Mouse (Mus musculus) C3H10T1/2 (cell line): ENCODE data around the gene Slc51b. TPM values are rescaled to one million over a fixed set of nuclear protein-coding genes. Genes with fewer than 3 reads are reported as not detected.

Experiments used
- polyA plus RNA-seq, 2 experiments: library from polyadenylated mRNA; unstranded; fragments of >200 nt; fragmentation: generic; extraction: Trizol; gene quantifications; one replicate each; pipeline ENCODE4 v1.2.1; 2012; ENCODE audit warnings: missing spikeins in 2 of 2

The Slc51b gene
- polyA plus RNA-seq = under 1 TPM in 1 of 2 experiments, not detected in 1; 0.07 TPM

DNA sequence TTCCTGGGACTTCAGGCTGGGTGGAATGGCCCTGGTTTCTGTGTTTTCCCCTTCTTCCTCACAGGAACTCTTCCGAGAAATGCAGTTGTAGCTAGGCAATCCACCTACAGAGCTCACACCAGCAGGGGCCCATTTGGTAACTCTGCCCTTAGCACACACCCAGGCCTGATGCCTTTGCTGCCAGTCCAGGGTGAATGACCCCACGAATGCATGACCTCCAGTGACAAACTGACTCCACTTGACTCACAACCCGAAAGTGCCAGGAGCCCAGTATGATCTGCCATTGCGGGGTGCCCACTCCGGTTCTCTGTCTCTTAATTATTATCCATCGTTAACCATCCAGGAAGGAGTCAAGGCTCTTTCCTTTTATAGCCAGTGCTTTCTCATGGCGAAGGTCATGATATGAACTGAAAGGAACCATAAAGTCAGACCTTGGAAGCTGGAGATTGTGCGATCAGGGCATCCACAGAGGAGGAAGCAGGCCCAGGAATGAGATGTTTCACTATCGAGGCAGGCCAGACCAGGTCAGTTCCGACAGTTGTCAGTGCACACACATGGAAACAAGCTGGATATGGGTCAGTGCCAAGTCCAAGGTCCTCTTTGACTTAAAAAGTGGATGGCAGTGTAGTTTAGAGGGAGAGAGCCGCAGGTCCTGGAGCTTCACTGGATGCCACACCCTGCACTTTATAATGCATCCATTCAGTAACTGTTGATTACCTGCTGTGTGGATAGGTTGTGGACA, at the start of gene Slc51b:
Gene Slc51b, minus strand, starts transcription at position 196 of the 742 bp plus-strand sequence.

DNA sequence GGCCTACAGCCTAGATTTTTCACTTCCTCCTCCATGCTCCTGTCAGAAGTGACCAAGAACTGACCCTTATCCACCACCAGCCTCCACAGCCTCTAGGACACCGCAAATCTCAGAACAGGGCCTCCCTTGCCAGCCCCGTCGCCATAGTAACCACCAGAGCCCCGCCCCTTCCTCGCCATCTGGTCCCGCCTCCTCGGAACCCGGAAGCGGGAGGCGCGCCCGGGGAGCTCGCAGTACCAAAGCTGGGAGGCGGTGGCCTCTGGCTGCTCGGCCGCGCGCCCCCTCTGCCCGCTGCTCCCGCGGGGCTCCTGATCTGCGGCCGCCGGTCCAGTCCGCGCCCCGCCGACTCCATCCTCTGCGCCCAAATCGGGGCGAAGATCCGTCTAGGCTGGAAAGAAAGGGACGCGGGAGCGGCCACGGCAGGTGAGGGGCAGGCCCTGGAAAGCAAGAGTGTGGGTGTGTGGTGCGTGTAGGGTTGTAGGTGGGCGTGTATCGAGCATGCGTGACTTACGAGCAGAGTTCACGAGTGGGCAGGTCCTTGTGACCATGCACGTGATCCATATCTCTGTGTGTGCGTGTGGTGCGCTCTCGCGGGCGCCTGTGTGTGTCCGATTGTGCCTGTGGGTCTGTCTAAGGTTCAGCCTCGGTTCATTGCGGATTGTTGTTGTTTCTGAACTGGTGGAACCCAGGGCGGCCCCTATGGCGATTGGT, 38.1 kb upstream of the Slc51b start, which contains the start of gene Spg21:
Gene Spg21, plus strand, starts transcription at position 216 of the 711 bp plus-strand sequence.

DNA sequence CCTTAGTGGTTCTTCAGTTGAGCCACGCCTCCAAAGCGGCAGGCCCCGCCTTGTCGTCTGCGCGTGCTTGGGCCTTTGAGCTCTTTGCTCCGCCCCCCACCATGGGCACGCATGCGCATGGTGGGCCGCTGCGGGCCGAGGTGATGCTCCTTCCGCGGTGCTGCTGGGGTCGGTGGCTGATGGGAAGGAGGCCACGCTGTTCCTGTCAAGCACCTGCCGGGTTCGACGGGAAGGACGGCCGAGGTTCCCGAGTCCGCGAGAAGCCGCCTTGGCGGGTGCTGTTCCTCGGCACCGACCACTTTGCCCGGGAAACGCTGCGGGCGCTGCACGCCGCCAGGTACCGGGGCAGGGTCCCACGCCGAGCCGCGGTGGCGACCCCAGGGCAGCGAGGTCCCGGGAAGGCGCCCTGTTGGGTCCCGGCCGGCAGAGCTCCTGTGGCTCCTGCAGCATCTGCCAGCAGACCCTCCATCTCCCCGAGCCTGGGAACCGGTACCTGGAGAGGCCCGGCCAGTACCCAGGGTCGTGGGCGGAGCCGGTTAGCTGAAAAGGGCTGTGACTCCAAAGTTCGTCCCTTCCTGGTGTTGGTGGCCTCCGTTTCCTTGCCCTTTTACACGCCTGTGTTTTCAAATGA, 13.0 kb upstream of the Slc51b start, which contains the start of gene Mtfmt:
Gene Mtfmt, plus strand, starts transcription at position 112 of the 631 bp plus-strand sequence.

DNA sequence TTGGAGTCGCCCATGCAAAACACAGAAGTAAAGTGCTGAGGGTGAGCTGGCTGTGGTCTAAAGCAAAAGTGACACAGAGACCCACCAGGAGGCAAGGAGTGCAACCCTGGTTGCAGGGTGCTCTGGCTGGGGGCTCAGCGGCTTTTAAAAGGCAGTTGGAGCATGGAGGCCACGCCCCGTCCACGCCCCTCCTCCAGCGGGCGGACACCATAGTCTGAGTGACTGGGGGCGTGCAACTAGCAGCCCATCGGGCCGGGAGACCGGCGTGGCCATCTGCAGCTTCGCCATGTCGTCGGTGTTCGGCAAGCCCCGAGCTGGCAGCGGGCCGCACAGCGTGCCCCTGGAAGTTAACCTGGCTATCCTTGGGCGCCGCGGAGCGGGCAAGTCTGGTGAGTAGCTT, 24.5 kb downstream of the Slc51b start, which contains the start of gene Rasl12:
Gene Rasl12, plus strand, starts transcription at position 228 of the 400 bp plus-strand sequence.

DNA sequence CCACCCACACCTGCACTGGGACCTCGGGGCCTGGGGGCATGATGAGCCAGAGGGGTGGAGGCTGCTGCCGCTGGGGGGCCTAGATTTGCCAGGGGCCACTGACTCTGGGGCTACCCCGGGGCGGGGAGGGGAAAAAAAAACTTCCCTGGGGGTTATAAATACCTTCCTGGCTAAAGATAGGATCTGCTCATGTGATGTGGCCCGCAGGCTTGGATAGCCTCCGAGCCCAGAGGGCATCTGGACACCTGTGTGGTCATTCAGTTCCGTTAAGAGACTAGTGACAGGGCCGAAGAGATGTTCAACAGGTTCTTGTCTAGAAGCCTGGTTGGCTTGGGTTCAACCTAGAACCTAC, 31.2 kb downstream of the Slc51b start, which contains the start of gene Kbtbd13:
Gene Kbtbd13, minus strand, starts transcription at position 40 of the 352 bp plus-strand sequence.

Other genes with a start within 250 kb of the Slc51b start
- 1 to 10 TPM; 1.2 to 5.0 TPM for gene Parp16, start 227.6 kb downstream of the Slc51b start, polyA plus RNA-seq
- gene Cilp, start 157.8 kb downstream of the Slc51b start, polyA plus RNA-seq = under 1 TPM in 1 of 2 experiments, not detected in 1; 0.04 TPM
- 1 to 10 TPM in 1 of 2 experiments, under 1 TPM in 1; 0.75 to 9.3 TPM for gene Clpx, start 128.7 kb downstream of the Slc51b start, polyA plus RNA-seq
- gene Pdcd7, start 76.9 kb downstream of the Slc51b start, polyA plus RNA-seq = 1 to 10 TPM; 4.0 to 8.4 TPM
- gene Ubap1l, start 61.9 kb downstream of the Slc51b start, polyA plus RNA-seq = under 1 TPM in 1 of 2 experiments, not detected in 1; 0.06 TPM
- gene Kbtbd13, start 31.3 kb downstream of the Slc51b start, polyA plus RNA-seq = under 1 TPM in 1 of 2 experiments, not detected in 1; 0.02 TPM
- under 1 TPM in 1 of 2 experiments, not detected in 1; 0.02 TPM for gene Rasl12, start 24.4 kb downstream of the Slc51b start, polyA plus RNA-seq
- gene Mtfmt, start 12.8 kb upstream of the Slc51b start, polyA plus RNA-seq = 1 to 10 TPM; 1.9 to 8.1 TPM
- gene Spg21, start 38.0 kb upstream of the Slc51b start, polyA plus RNA-seq = 10 to 100 TPM; 42.6 to 49.8 TPM
- gene Ankdd1a, start 97.2 kb upstream of the Slc51b start, polyA plus RNA-seq = not detected
- gene Plekho2, start 157.1 kb upstream of the Slc51b start, polyA plus RNA-seq = 10 to 100 TPM; 14.8 to 24.0 TPM
- 10 to 100 TPM in 1 of 2 experiments, 1 to 10 TPM in 1; 1.4 to 13.3 TPM for gene Pif1, start 164.2 kb upstream of the Slc51b start, polyA plus RNA-seq
- gene Rbpms2, start 206.7 kb upstream of the Slc51b start, polyA plus RNA-seq = 1 to 10 TPM; 3.2 to 5.3 TPM
- 100 to 1,000 TPM in 1 of 2 experiments, 10 to 100 TPM in 1; 48.0 to 159 TPM for gene Oaz2, start 245.0 kb upstream of the Slc51b start, polyA plus RNA-seq